ENCODE assay signal across 26 mouse cellular contexts in genomic region chr6:96935776-96936175, GRCm38 (mm10).
"Had no signal": no experiment of that assay in that cellular context is flagged by ENCODE, and none has a peak within 500 bp of the region (broad histone marks: within the 10 kb centered on the region; RNA-seq: fewer than 3 reads in every experiment).

No protein-coding gene starts in this region.

- H3K9ac ChIP-seq: embryonic facial prominence, embryonic 12.5 days; embryonic facial prominence, embryonic 13.5 days; embryonic facial prominence, embryonic 15.5 days; forebrain, embryonic 12.5 days; forebrain, embryonic 13.5 days; forebrain, embryonic 15.5 days; forebrain, postnatal 0 days had no signal

- H3K4me2 ChIP-seq: embryonic facial prominence, embryonic 12.5 days; embryonic facial prominence, embryonic 13.5 days; embryonic facial prominence, embryonic 15.5 days; forebrain, embryonic 12.5 days; forebrain, embryonic 13.5 days; forebrain, embryonic 15.5 days had no signal

- H3K4me3 ChIP-seq: embryonic facial prominence, embryonic 10.5 days; embryonic facial prominence, embryonic 12.5 days; embryonic facial prominence, embryonic 13.5 days; embryonic facial prominence, embryonic 15.5 days; erythroblast, embryonic 14.5 days; forebrain, embryonic 10.5 days; forebrain, embryonic 12.5 days; forebrain, embryonic 13.5 days; forebrain, embryonic 15.5 days; gastrocnemius, adult 2 months; heart, adult 2 months had no signal

- H3K27ac ChIP-seq: embryonic facial prominence, embryonic 10.5 days; embryonic facial prominence, embryonic 12.5 days; embryonic facial prominence, embryonic 13.5 days; embryonic facial prominence, embryonic 15.5 days; forebrain, embryonic 10.5 days; forebrain, embryonic 12.5 days; forebrain, embryonic 13.5 days; forebrain, embryonic 15.5 days; gastrocnemius, adult 2 months; heart, adult 2 months had no signal

- H3K36me3 ChIP-seq: embryonic facial prominence, embryonic 10.5 days; embryonic facial prominence, embryonic 12.5 days; embryonic facial prominence, embryonic 13.5 days; embryonic facial prominence, embryonic 15.5 days; forebrain, embryonic 10.5 days; forebrain, embryonic 12.5 days; forebrain, embryonic 15.5 days had no signal

- H3K4me1 ChIP-seq: embryonic facial prominence, embryonic 10.5 days; embryonic facial prominence, embryonic 12.5 days; embryonic facial prominence, embryonic 13.5 days; embryonic facial prominence, embryonic 15.5 days; forebrain, embryonic 10.5 days; forebrain, embryonic 12.5 days; forebrain, embryonic 13.5 days; forebrain, embryonic 15.5 days had no signal

- H3K9me3 ChIP-seq: embryonic facial prominence, embryonic 10.5 days; embryonic facial prominence, embryonic 12.5 days; embryonic facial prominence, embryonic 13.5 days; embryonic facial prominence, embryonic 15.5 days; forebrain, embryonic 10.5 days; forebrain, embryonic 12.5 days; forebrain, embryonic 13.5 days; forebrain, embryonic 15.5 days had no signal

- DNase-seq: cerebellum, adult 9-10 months; cerebellum, adult 9-11 months; cerebellum, postnatal 14 days; cerebellum, postnatal 25 days; cerebellum, postnatal 36 days; embryo, embryonic 11 days; forebrain, postnatal 0 days; gastrocnemius, adult 2 months; gastrocnemius, postnatal 10 days; gastrocnemius, postnatal 14 days; gastrocnemius, postnatal 25 days; gastrocnemius, postnatal 36 days; heart, adult 11 months; heart, adult 18-20 months; heart, adult 2 months had no signal

- H3K27me3 ChIP-seq: embryonic facial prominence, embryonic 12.5 days; embryonic facial prominence, embryonic 13.5 days; embryonic facial prominence, embryonic 15.5 days; forebrain, embryonic 12.5 days; forebrain, embryonic 13.5 days; forebrain, embryonic 15.5 days had no signal

- ATAC-seq: forebrain, embryonic 13.5 days; forebrain, embryonic 14.5 days; forebrain, embryonic 15.5 days; forebrain, embryonic 16.5 days; forebrain, postnatal 0 days had no signal
